Mouse (Mus musculus): ENCODE data around the gene Olfr44. TPM values are rescaled to one million over a fixed set of nuclear protein-coding genes. Genes with fewer than 3 reads are reported as not detected.

The Olfr44 gene
- polyA plus RNA-seq (2015; fragmentation: Nextera tagmentation; extraction: Ambion mirVana), result not detected in 2 replicates

DNA sequence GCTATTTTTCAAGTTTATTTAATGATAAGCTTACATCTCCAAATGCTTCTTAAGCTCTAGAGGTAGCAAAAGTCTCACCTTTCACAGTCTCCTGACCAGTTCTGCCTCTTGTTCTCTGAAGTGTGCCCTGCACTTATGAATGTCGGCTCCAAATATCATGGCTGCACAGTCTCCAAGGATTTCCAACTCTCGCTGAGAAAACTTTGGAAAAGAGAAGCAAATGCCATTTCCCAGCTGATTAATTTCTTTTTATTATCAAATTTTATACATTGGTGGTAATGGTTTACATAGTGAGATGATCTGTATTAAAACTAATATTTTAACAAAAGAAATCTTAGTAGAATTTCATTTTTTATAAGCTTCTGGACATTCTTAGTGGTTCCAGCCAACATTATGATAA, at the start of gene Olfr44:
TSS of gene Olfr44 (minus strand) at position 101 of the 400 bp plus-strand sequence.
- no peak within 1 kb of the TSS for H3K4me2 ChIP-seq
- no peak within 1 kb of the TSS for H3K9ac ChIP-seq
- H3K9me3 ChIP-seq (replicated peaks), result no peaks in the 10 kb centered on the region
- H3K27me3 ChIP-seq, result no peaks in the 10 kb centered on the region
- no peaks in the 10 kb centered on the region for H3K36me3 ChIP-seq
- H3K4me1 ChIP-seq, result no peaks in the 10 kb centered on the region
- no peak within 1 kb of the TSS for H3K4me3 ChIP-seq (replicated peaks)
- WGBS, result 93% methylated on average over 2 of the region's 2 CpGs
- no peak within 1 kb of the TSS for H3K27ac ChIP-seq
- ATAC-seq (replicated peaks; ENCODE audit: low FRiP score), result no peak

DNA sequence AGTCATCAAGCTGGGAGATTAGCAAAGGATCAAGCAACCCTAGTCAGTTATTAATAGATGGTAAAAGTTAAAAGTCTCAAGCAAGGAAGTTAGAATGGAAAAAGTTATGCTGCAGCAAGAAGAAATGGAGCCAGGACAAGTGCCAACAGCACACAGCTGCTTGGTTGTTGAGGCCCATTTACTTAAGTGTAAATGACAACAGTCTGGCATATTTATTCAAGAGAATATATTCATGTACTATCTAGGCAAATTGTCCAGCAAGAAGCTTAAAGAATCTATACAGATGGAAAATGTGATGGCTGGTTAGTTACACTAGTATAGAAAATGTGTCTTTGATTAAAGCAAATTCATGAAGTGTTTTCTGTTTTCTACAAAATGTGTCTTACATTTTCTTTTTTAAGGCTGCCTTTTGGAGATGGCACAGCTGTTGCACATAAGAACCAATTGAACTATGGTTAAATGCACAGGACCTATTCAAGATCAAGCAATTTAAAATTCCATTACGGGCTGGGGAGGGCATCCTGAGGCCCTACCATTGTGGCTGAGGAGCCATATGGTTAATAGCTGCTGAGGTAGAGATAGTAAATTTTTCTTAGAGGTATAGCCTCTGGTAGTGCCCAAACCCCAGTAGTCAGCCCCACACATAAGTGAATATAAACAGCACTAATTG, 30.0 kb upstream of the Olfr44 start:
- WGBS, result 65% methylated on average over 1 of the region's 1 CpGs
- no peak overlapping the region for H3K9ac ChIP-seq
- no peaks in the 10 kb centered on the region for H3K36me3 ChIP-seq
- H3K9me3 ChIP-seq (replicated peaks), result no peaks in the 10 kb centered on the region
- no peak overlapping the region for H3K4me2 ChIP-seq
- H3K27ac ChIP-seq, result no peak overlapping the region
- H3K4me3 ChIP-seq (replicated peaks), result no peak overlapping the region
- no peaks in the 10 kb centered on the region for H3K4me1 ChIP-seq
- no peaks in the 10 kb centered on the region for H3K27me3 ChIP-seq
- no peak for ATAC-seq (replicated peaks; ENCODE audit: low FRiP score)

DNA sequence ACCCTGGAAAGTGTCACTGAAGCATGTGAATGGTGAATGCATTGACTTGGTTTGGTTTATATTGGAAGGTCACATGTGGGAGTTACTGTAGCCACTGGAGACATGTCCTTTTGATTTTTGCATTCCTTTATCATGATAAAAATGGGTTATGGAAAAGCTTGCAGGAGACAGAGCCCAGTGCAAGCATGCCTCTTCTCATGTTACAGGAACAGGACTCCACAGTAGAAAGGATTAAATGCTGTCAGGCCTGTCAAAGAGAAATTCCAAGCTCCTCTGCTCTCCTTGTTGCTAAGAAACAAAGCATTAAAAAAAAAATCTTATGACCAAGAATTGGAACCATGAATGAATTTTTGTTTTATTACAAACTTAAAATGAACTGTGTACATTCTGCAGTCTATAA, 24.8 kb upstream of the Olfr44 start:
- Histone ChIP-seq H3K4me3 (replicated peaks) (no peak overlapping the region), H3K4me2 (no peak overlapping the region), H3K4me1 (no peaks in the 10 kb centered on the region), H3K36me3 (no peaks in the 10 kb centered on the region), H3K9me3 (replicated peaks) (no peaks in the 10 kb centered on the region), H3K27ac (no peak overlapping the region), H3K9ac (no peak overlapping the region), H3K27me3 (no peaks in the 10 kb centered on the region)
- ATAC-seq (replicated peaks; ENCODE audit: low FRiP score), result no peak

- H3K4me2 ChIP-seq, result no peak within 1 kb of the TSS
- no peak within 1 kb of the TSS for H3K9ac ChIP-seq
- no peak within 1 kb of the TSS for H3K4me3 ChIP-seq (replicated peaks)
- WGBS, result 61% methylated on average over 3 of the region's 3 CpGs
- no peaks in the 10 kb centered on the region for H3K4me1 ChIP-seq
- H3K36me3 ChIP-seq, result no peaks in the 10 kb centered on the region
- no peak within 1 kb of the TSS for H3K27ac ChIP-seq
- no peak for ATAC-seq (replicated peaks; ENCODE audit: low FRiP score)
- no peaks in the 10 kb centered on the region for H3K9me3 ChIP-seq (replicated peaks)
- no peaks in the 10 kb centered on the region for H3K27me3 ChIP-seq
These were observed 21.7 kb upstream of the Olfr44 start, which contains the start of gene Olfr957 for GRCm38 (mm10) chr9:39515531-39515930. Gene Olfr957, minus strand, starts transcription at chr9:39515809.

DNA sequence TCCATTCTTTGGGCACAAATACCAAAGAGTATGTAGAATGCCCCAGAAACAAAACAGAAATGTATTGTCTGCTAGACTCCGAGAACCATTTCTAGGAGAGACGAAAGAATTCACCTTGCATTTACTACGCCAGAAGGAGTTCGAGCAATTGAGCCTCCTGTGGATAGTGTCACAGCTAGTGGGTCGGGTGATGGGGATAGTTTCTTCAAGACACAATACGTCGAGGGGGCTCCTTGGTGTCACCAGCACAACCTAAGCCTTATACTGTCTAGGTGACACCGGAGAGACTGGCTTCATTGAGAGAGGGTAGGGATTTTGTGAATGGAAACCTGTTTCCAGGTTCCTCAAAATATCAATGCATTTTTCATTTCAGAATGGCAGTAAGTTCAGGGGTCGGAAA, 15.6 kb upstream of the Olfr44 start:
- H3K36me3 ChIP-seq, result no peaks in the 10 kb centered on the region
- no peaks in the 10 kb centered on the region for H3K9me3 ChIP-seq (replicated peaks)
- no peak overlapping the region for H3K4me2 ChIP-seq
- no peak for ATAC-seq (replicated peaks; ENCODE audit: low FRiP score)
- H3K9ac ChIP-seq, result no peak overlapping the region
- no peak overlapping the region for H3K4me3 ChIP-seq (replicated peaks)
- H3K27ac ChIP-seq, result no peak overlapping the region
- H3K4me1 ChIP-seq, result no peaks in the 10 kb centered on the region
- H3K27me3 ChIP-seq, result no peaks in the 10 kb centered on the region
- 82% methylated on average over 9 of the region's 9 CpGs for WGBS

GRCm38 (mm10) chr9:39508998-39509397, 15.2 kb upstream of the Olfr44 start:
- H3K36me3 ChIP-seq, result no peaks in the 10 kb centered on the region
- no peaks in the 10 kb centered on the region for H3K27me3 ChIP-seq
- no peak overlapping the region for H3K4me3 ChIP-seq (replicated peaks)
- WGBS, result 14% methylated on average over 6 of the region's 6 CpGs
- no peak overlapping the region for H3K9ac ChIP-seq
- no peaks in the 10 kb centered on the region for H3K4me1 ChIP-seq
- no peak overlapping the region for H3K27ac ChIP-seq
- H3K9me3 ChIP-seq (replicated peaks), result no peaks in the 10 kb centered on the region
- no peak overlapping the region for H3K4me2 ChIP-seq
- ATAC-seq (replicated peaks; ENCODE audit: low FRiP score), result no peak

DNA sequence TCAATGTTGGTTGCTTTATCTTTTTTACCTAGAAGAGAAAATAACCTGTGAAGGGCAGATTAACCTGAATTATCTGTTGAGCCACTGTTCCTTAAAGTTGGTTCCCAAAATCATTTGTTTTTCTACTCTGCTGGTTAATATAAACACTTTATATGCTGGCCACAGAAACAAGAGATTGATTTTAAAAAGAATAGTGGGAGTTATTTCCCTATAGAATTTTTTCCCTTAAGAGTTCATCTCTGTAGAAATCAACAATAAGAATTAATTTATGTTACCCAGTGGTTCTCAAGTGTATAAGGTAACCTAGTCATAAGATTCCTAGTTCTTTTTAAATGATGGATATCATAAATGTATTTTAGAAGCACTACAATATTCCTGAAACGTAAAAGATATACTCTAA, 22.0 kb downstream of the Olfr44 start, which contains the start of gene Olfr955:
TSS of gene Olfr955 (minus strand) at position 101 of the 400 bp plus-strand sequence.
- no peak for ATAC-seq (replicated peaks; ENCODE audit: low FRiP score)
- Histone ChIP-seq H3K36me3 (no peaks in the 10 kb centered on the region), H3K4me1 (no peaks in the 10 kb centered on the region), H3K4me2 (no peak within 1 kb of the TSS), H3K9me3 (replicated peaks) (no peaks in the 10 kb centered on the region), H3K27ac (no peak within 1 kb of the TSS), H3K27me3 (no peaks in the 10 kb centered on the region), H3K9ac (no peak within 1 kb of the TSS), H3K4me3 (replicated peaks) (no peak within 1 kb of the TSS)
- 63% methylated on average over 1 of the region's 1 CpGs for WGBS

DNA sequence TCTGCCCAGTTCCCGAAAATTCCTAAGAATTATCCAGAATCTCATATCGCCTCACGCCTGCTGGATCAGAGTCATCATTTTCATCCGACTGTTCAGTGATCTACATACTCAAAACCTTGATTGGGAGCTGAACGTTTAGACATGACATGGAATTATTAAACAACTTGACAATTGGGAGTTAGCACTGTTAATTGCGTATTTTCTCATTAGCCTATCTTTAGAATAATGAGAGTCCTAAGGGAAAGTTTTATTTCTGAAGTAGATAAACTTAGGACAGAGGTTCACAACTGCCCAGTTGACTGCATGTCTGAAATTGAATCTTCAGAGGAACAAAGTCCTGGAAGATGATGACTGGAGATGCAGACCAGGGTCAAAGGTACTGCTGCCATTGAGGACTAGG, 37.4 kb downstream of the Olfr44 start, which contains the start of gene Olfr954:
TSS of gene Olfr954 (plus strand) at position 301 of the 400 bp plus-strand sequence.
- ATAC-seq (replicated peaks; ENCODE audit: low FRiP score), result no peak
- Histone ChIP-seq H3K9ac (no peak within 1 kb of the TSS), H3K27ac (no peak within 1 kb of the TSS), H3K9me3 (replicated peaks) (no peaks in the 10 kb centered on the region), H3K36me3 (no peaks in the 10 kb centered on the region), H3K4me2 (no peak within 1 kb of the TSS), H3K4me1 (no peaks in the 10 kb centered on the region), H3K27me3 (no peaks in the 10 kb centered on the region), H3K4me3 (replicated peaks) (no peak within 1 kb of the TSS)
- WGBS, result 84% methylated on average over 6 of the region's 6 CpGs

Other genes starting within 250 kb of the Olfr44 start
- not detected in 2 replicates for gene Olfr1537, start 244.0 kb downstream of the Olfr44 start, polyA plus RNA-seq (2015; fragmentation: Nextera tagmentation; extraction: Ambion mirVana)
- gene Olfr945, start 217.2 kb downstream of the Olfr44 start, polyA plus RNA-seq (2015; fragmentation: Nextera tagmentation; extraction: Ambion mirVana), result not detected in 2 replicates
- gene Olfr948, start 167.9 kb downstream of the Olfr44 start, polyA plus RNA-seq (2015; fragmentation: Nextera tagmentation; extraction: Ambion mirVana), result not detected in 2 replicates
- gene Olfr951, start 106.6 kb downstream of the Olfr44 start, polyA plus RNA-seq (2015; fragmentation: Nextera tagmentation; extraction: Ambion mirVana), result not detected in 2 replicates
- not detected in 2 replicates for gene Olfr952, start 66.8 kb downstream of the Olfr44 start, polyA plus RNA-seq (2015; fragmentation: Nextera tagmentation; extraction: Ambion mirVana)
- gene Olfr954, start 37.3 kb downstream of the Olfr44 start, polyA plus RNA-seq (2015; fragmentation: Nextera tagmentation; extraction: Ambion mirVana), result not detected in 2 replicates
- not detected in 2 replicates for gene Olfr955, start 22.1 kb downstream of the Olfr44 start, polyA plus RNA-seq (2015; fragmentation: Nextera tagmentation; extraction: Ambion mirVana)
- gene Olfr957, start 21.8 kb upstream of the Olfr44 start, polyA plus RNA-seq (2015; fragmentation: Nextera tagmentation; extraction: Ambion mirVana), result not detected in 2 replicates
- gene Olfr958, start 60.1 kb upstream of the Olfr44 start, polyA plus RNA-seq (2015; fragmentation: Nextera tagmentation; extraction: Ambion mirVana), result not detected in 2 replicates
- not detected in 2 replicates for gene Olfr959, start 81.6 kb upstream of the Olfr44 start, polyA plus RNA-seq (2015; fragmentation: Nextera tagmentation; extraction: Ambion mirVana)
- 22.0 and 23.4 TPM in 2 replicates for gene AW551984, start 110.4 kb upstream of the Olfr44 start, polyA plus RNA-seq (2015; fragmentation: Nextera tagmentation; extraction: Ambion mirVana)
- not detected in 2 replicates for gene Olfr148, start 116.7 kb upstream of the Olfr44 start, polyA plus RNA-seq (2015; fragmentation: Nextera tagmentation; extraction: Ambion mirVana)
- gene Olfr960, start 127.4 kb upstream of the Olfr44 start, polyA plus RNA-seq (2015; fragmentation: Nextera tagmentation; extraction: Ambion mirVana), result 0.16 TPM in 1 of 2 replicates, not detected in the other
- gene Olfr961, start 151.1 kb upstream of the Olfr44 start, polyA plus RNA-seq (2015; fragmentation: Nextera tagmentation; extraction: Ambion mirVana), result not detected in 2 replicates
- gene Olfr963, start 173.2 kb upstream of the Olfr44 start, polyA plus RNA-seq (2015; fragmentation: Nextera tagmentation; extraction: Ambion mirVana), result not detected in 2 replicates
- gene Olfr149, start 213.1 kb upstream of the Olfr44 start, polyA plus RNA-seq (2015; fragmentation: Nextera tagmentation; extraction: Ambion mirVana), result not detected in 2 replicates
- not detected in 2 replicates for gene Olfr965, start 217.4 kb upstream of the Olfr44 start, polyA plus RNA-seq (2015; fragmentation: Nextera tagmentation; extraction: Ambion mirVana)
- not detected in 2 replicates for gene Olfr150, start 237.0 kb upstream of the Olfr44 start, polyA plus RNA-seq (2015; fragmentation: Nextera tagmentation; extraction: Ambion mirVana)